Mouse (Mus musculus) fibroblast of lung, adult 2 months (primary cell): ENCODE results near the gene Acer3.
"Not testable (repeated sequence)": the region's sequence is repeated elsewhere in the genome, so short reads cannot be mapped to it uniquely, and the experiment has no call there.

Experiments used
- DNase-seq: peaks from one replicate; pipeline ENCODE4 v3.0.0-alpha.2; 2011; ENCODE audit warnings: low read depth

The Acer3 gene

DNA sequence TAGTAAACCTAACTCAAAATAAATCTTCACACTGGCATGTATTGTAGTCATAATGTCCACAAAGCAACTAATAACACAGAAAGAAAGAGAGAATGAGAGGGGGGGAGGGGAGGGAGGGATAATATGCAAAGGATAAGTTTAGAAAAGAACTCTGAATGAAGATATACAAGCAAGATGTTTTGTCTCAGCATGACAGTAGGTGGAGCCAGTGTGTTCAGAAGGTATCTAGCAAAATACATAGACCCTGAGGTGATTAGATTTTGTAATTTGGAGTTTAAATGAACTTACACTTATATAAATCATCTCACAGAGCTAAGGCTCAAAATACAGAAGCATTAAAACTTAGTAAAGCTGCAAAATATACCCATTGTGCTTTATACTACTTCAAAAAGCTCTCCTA lies 44.7 kb downstream of the Acer3 start:
- DNase-seq = peak; percentile 4

DNA sequence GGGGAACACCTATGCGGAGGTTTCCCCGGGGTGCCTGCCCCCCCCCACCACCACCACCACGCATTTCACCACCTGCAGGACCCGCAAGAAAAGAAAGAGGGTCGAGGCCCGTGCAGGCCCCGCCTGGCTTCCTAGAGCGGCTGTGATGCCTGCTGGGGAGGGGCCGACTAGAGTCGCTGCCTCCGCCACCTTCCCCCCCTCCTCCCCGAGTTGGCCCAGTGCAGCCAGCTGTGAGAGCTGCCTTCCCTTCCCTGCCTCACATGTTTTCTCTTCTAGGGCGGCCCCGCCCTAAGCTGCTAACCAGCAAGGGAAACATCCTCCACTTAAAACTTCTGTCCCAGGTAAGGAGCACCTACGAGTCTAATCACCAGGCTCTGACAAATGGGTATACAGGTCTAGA lies 52.8 kb downstream of the Acer3 start:
- DNase-seq = not testable (repeated sequence)

DNA sequence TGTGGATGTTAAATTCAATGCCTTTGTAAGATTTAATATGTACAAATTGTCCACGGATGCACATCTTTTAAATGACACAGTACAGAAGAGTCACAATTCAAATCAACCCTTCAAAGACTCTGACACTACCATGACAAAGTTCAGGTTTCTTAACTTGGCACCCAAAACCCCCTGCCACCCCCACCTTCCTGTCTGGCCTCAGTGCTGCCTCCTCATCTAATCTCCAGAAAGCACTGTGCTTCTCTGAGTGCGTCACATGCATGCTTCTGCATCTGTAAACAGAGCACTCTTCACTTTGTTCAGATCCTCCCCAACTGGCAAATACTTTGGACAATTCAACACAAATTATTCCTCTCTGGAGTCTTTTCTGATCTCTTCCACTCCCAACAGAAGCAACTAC lies 68.5 kb downstream of the Acer3 start:
- DNase-seq = no peak

DNA sequence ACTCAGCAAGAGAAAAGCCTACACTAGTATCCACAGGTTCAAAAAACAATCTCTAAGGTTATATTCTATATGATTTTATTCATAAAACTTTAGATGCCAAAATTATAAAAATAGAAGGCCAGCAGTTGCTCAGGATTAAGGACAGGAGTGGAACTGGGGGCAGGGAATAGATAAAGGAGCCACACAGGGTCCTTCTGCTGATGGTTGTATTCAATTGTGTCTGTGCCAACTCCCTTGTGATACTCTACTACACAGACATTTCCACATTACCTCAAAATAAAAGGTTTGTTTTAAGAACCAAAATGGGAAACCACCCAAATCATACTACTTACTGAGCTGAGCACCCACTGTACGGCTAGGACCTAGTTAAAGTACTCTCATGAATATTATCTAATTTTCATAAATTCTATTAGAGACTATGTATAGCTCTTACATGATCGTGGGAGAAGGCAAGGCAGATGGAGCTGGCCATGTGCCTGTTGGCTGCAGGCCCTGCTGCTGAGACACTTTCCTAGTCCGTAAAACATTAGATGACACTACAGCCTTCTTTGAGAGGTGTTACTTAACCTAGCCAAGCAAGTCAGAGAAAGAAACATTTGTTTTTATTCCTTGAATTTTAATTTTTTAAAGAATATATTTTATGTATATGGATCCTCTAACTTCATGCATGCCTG lies 84.2 kb downstream of the Acer3 start:
- DNase-seq = no peak

DNA sequence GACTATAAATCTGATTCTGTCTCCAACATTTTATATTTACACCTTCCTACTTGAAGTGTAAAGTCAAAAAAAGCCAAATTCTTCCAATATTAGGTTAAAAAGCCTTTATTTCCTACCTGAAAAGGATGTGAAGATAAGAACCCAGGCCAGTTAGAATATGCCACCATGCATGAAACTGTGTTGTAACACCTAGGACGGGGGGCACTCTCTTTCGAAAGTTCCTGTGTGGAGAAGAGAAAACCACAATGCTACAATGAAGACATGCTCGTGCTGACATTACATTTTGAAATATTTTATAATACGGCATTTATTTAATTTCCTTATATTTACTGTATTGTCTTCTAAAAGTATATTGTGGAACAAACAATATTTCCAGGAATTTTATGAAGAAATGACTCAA lies 97.2 kb downstream of the Acer3 start:
- DNase-seq = no peak

DNA sequence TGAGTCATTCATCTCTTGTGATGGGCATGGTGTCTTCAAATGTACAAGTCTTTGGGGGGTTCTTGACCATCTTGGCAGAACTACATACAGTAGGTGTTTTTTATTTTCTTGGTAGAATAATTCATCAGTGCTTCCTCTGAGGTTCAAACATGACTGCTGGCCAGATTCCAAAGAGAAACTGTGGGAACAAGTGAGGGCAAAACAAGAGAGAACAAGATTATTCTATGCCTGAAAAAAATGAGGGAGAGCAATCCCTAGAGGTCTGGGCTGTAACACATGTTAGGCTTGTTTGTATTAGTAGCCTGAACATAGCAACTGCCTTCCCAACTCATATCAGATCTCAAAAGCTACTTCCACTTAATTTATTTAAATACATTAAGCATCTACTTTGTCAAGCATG lies 104.3 kb downstream of the Acer3 start:
- no peak for DNase-seq

DNA sequence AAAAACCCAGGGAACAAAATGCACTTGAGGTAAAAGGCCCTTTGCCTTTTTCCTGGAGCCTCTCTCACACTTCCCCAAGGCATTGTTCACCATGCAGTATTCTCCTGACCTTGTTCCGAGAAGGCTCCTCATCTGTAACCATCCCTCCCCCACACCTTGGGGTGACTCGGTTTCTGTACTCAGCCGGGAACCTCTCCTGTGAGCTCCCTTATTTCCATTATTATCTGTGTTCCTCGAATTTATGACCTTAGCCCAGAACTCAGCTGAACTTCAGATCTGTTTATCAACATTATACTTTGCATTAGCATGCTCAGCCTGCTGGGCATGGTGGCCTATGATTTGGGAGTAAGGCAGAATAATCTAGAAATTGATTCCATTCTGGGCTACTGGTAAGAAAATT lies 118.1 kb downstream of the Acer3 start:
- no peak for DNase-seq

DNA sequence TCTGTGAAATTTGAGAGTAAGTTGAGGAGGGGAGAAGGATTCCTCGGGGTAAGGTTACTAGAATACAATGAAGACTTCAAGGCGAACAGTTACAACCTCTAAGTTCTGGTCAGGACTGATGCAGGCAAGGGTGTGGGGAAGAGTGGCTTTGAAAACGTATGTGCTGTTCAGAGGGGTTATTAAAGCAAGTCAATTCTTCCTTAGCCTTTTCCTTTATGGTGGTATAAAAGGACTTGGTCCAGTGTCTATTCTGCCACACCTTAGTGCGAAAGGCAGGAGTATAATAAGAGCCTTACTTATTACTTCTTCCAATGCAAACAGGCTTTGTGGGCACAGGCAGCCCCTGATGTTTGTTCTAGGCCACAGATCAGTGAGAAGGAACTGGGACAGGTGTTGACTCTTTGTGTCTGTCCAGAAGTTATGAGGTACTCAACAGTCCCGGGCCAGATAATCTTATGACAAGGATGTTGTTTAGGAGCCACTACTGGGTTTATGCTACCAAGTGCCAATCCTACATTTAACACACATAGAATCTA lies 119.4 kb downstream of the Acer3 start:
- no peak for DNase-seq

DNA sequence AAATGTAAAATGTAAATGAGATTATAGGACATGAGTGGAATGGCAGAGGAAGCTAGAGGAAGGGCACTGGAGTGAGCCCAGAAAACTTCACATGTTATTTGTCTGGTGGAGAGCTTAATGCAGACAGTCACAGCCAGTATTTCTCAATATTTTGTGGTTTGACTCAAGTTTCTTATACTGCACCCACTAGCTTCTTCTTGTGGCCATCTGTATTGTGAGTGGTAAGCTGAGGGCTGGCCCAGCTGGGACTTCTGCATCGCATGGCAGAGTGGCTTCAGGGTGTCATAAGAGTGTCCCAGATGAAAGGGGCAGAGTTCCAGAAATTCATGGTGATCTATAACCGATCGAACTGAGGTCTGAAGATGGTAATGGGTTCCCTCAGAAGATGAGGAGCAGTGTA lies 120.6 kb downstream of the Acer3 start:
- no peak for DNase-seq

DNA sequence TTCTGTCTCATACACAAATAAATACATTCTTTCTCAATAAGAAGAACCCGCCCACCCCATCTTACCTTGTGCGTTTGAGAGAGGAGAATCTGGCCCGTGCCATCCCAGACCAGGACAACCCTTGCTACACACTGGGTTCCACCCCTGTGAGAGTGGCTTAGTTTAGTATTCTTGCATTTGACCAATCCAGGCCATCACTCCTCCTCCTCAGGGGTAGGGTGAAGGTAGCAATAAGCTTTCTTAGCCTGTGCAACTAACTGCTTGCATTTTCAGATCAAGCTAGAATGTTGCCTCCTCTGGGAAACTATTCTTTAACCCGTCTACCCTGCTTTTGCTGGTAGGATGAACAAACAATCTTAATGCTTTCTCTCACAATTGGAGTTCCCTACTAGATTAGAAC lies 121.6 kb downstream of the Acer3 start, which contains the start of gene B3gnt6:
Gene B3gnt6 (minus strand): TSS at position 101 of the 400 bp plus-strand sequence.
- DNase-seq = no peak

DNA sequence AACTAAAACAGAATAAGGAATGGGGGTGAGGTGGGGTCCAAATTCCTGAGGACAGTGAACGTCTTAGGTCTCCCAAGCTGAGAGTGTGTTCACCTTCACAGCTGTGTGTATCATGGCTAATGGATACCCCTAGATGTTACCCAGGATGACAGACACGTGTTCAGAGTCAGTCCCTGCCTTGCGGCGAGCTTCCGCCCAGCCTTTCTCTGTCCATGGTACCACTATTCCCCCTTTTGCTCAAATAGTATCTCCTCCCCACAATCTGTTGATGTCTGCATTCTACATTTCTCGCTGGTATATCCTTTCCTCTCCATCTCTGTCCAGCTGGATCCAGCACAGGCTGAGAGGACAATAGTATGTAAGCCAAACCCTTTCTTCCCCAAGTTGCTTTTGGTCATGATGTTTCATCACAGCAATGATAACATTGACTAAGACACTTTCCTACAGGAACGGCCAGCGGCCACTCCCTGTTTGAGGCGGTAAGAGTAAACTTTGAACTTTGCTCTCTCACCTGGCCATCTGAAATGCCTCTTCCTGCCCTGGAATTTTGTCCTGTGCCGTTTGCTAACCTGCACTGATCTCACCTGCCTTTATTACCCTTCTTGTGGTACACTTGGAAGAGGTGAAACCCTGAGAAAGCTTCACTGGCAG lies 125.7 kb downstream of the Acer3 start:
- no peak for DNase-seq

DNA sequence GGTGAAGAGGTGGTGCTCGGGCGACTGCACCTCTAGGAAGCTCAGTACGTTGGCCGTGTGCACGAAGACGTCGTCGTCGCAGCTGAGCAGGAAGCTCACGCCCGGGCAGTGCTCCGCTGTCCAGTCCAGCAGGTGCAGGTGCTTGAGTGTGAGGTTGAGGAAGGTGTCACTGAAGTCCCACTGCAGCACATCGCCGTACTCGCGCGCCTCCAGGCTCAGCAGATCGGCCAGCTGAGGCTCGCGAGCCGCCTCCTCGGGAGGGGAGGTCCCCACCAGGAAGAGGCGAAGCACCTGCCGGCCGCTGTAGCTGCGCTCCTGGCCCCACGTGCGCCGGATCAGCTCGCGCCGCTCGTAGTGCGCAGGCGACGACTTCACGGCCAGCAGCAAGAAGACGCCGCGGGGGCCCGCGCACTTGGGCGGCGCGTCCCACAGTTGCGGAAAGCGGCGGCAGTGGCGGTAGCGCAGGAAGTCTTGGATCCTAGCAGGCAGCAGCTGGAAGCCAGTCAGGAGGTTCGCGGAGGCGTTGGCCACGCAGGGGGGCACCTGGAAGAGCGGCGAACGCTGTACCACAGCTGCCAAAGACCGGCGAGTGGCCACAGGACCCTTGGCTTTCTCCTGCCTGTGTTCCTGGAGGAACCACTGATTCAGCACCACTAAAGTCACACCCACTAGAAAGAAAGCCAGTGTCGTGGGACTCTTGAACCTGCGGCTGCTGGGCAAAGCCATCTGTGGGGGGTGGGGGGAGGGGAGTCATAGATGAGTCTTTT lies 126.8 kb downstream of the Acer3 start:
- no peak for DNase-seq

DNA sequence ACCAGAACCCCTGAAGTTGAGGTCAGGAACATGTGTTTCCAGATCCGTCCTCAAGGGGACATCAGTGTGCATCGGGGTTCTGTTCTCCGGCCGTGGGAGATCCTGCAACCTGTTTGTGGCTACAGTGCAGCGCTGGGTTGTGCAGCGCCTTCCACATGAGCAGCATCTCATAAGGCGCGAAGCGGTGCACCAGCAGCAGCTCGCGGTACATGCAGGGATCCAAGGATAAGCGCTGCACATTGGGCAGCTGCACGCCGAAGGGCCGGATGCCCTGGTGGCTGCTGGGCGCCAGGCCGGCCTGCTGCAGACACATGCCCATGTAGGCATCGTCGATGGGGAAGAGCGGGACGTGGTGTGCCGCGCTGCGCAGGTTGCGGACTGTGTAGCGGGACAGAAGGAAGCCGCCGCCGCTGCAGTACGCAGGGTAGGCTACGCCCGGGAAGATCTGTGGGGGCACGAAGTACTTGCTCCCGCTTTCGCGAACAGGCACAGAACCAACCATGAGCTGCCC lies 127.4 kb downstream of the Acer3 start:
- DNase-seq = no peak

DNA sequence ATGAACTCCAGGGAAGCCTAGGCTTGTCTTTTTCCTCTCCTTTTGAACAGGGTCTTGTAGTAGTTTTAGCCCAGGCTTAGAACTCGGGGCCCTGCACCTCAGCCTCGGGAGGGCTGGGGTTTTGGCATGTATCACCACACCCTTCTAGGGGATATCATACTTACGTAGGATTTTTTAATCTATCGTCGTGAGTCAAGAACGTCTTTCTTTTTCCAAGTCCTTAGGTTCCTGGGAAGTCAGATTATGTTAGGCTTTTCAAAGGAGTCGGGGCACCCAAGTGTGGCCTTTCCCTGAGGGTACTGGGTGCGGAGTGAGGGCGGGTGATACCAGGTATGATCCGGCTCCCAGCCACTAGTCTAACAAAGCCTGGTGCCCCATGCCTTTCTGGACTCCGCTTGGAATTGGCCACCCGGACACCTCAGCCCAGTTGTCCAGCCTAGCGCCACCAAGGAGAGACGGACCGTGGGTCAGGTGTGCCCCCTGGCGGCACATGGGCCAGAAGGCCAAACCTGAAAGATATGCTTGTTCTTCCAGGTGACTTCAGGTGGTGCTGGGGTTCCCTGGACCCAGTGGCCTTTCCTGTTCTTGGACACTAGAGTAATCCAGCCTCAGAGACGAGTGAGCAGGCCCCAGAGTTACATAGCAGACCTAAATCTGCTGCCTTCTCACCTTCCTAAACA lies 129.3 kb downstream of the Acer3 start:
- no peak for DNase-seq

DNA sequence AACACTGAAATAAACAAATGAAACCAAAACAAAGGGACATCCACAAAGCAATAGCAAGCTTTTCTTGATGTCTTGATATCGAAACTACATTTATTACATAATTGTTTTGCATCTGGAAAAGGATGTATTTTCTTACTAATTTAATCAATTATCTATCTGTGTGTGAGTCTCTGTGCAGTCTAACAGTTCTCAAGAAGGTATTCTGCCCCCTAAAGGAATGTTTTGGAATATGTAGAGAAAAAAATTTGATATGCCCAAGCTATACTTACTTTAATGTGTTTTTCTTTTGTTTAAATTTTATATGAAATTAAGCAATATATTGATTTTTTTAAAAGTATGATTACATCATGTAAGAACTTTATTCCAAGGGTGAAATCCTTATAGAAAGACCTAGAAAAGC lies 130.4 kb downstream of the Acer3 start:
- no peak for DNase-seq

DNA sequence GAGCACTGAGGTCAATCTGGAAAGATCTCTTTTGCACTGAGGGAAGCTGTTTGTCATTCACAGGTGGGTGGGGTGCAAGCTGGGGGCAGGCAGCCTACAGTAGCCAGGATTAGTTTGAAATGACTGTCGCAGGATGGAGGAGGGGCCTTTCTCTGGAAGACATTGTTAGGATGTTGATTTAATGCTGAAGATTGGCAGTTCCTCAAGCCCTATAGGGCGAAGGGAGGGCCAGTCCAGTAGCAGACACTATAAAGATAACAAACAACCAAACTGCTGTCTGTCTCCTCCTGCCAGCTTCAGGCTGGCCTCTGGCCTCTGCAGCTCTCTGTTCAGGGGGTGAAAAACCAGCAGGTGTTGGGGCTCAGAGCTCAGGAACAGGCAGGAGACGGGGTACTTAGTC lies 131.3 kb downstream of the Acer3 start:
- no peak for DNase-seq

DNA sequence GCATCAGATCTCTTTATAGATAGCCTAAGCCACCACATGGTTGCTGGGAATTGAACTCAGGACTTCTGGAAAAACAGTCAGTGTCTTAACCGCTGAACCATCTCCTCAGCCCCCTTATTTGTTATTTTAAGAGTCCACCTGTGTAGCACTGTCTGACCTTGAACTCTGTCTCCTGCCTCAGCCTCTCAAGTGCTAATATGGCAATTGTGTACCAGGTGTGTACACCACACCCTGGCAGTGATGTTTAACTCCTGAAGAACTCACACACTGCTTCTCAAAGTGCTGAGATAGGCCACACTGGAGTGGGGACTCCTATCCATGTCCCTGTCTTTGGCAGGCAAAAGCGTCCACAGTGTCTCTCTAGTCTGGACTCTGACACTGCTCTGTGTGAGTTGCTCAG lies 132.3 kb downstream of the Acer3 start:
- DNase-seq = no peak

DNA sequence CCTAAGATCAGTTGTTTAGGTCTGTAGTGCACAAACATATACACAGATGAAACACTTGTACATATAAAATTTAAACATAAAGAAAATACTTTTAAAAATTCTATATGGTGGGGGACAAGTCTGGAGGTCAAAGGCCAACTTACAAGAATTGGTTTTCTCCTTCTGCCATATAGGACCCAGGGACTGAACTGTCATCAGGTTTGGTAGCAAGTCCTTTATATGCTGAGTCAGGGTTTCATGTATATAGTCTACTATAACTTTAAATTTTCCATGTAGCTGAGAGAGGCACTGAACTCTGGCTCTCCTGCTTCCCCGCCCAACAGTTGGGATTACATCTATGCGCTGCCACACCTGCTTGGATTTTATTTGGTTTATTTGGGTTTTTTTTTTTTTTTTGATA lies 132.8 kb downstream of the Acer3 start:
- no peak for DNase-seq

DNA sequence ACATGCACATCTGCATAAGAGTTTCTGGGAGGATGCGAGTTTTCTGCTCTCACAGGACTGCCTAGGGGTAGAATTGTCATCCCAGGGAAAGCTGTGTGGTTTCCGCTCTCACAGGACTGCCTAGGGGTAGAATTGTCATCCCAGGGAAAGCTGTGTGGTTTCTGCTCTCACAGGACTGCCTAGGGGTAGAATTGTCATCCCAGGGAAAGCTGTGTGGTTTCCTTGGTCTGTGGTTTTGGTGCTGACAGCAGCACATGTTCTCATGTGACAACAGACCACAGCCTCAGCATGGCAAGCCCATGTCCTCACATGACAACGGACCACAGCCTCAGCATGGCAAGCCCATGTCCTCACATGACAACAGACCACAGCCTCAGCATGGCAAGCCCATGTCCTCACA lies 133.7 kb downstream of the Acer3 start:
- DNase-seq = not testable (repeated sequence)

DNA sequence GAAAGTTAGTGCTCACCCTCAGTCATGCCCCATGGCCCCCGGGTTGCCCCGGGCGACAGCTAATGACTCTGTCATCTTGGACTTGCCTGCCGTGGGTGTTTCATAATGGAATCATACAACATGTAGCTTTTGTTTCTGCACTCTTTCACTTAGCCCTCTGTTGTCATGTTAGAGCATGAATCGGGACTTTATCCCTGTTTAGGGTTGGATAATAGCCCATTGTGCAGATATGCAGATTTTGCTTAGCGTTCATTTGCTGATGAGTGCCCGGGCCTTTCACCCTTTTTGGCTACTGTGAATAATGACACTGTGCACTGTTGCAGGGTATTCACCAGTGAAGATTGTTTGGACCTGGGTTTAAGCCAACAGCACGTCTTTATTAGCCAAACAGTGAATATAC lies 134.4 kb downstream of the Acer3 start:
- no peak for DNase-seq

DNA sequence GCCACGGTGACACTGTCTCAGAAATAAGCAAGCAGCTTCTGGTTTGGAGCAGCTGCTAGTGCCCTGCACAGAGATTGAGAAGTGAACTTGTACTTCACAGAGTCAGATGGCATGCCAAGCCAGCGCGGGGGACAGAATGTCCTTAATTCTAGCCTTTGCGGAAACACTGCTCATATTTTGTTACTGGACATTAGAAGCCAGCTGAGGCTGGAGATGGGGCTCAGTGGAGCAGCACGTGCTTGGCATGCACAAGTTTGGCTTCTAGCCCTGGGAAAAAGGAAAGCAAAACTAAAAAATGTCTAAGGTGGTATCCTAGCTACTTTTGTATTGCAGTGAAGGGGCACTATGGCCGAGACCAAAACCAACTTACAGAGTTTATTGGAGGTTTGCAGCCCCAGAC lies 135.7 kb downstream of the Acer3 start:
- DNase-seq = no peak

DNA sequence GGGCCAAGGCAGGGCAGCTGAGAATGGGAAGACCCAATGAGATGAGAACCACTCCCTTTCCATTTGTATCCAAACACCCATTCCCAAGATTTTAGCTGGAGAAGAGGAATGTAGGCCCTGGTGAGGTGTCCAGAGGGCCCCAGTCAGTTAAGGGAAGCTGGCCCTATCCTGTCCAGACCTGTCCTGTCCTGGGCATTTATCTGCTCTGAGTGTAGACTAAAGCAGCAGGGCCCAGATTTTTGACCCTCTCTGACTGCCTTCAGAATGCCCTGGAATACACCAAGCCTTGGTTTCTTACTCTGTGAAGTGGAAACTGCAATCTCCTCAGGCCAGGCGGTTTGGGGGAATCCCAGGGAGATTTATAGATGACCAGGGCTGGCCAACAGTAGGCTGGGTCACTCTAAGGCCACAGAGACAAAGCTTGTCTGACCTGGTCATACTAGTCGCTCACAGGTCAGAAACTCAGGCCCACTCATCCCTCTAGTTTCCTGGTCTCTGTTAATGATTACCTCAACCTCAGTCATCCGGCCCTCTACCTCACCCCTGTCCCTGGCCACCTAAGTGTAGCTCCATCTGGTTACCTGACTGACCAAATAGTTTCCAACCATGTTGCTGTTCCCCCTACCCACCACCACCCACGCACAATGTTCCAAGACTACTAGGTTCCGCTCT lies 142.3 kb downstream of the Acer3 start:
- no peak for DNase-seq
